Mouse (Mus musculus): ENCODE results near the gene Nynrin. TPM values are rescaled to one million over a fixed set of nuclear protein-coding genes. Genes with fewer than 3 reads are reported as not detected.

Gene Nynrin
- total and polyA plus RNA-seq, 3 experiments: not detected

DNA sequence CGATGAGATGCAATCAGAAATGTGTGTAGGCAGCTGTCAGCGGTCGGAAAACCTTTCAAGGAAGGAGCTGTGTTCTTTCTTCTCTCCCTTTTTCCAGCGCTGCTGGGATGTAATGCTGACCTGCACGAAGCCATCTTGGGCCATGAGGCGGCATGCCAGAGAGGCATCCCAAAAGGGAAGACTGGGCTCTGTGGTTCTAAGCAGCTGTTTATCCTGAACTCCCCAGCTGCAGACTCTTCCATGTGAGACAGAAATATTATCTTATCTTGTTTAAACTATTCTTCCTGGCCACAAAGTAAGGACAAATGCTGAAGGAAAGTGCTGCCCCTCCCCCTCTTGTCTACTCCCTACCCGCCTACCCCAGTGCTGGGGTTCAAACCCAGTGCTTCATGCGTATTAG, 27.2 kb downstream of the Nynrin start (continued):
- TF ChIP-seq MEF2A (IDR thresholded peaks at IDR 0.05; ENCODE audit: extremely low read depth, insufficient replicate concordance, low read depth, low read length, poor library complexity, severe bottlenecking): no peak

DNA sequence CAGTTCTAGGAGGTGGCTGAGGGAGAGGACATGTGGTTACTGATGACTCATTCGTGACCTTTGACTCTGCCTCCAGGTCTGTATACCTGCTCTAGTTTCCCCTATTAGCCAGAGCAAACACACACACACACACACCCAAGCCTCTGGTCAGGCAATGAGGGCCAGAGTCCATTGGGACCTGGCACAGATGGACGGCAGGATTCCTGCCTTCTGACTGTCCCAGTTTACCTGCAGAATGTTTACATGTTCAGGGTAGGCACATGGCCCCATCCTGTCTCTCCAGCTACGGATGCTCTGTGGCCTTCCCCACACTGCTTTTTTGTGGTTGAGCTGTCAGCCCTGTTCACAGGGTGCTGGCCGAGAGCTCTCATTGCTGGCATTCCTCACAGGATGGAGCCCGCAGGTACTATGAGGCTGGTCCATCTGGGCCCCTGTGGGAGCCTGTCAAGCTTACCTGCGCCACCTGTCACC, 28.4 kb downstream of the Nynrin start:
- no peaks in the 10 kb centered on the region for H3K9me3 ChIP-seq (replicated peaks; ENCODE audit: insufficient read depth, low read length)
- no peak for TF ChIP-seq GABPA (IDR thresholded peaks at IDR 0.05; ENCODE audit: low read depth, low read length)
- TF ChIP-seq CTCF (IDR thresholded peaks at IDR 0.05 in 2 of 3, conservative IDR thresholded peaks at IDR 0.05 in 1 of 3; ENCODE audit: control insufficient read depth in 1 of 3, insufficient read depth in 1 of 3, low read depth in 2 of 3, low read length in 3 of 3, poor library complexity in 1 of 3, severe bottlenecking in 1 of 3): no peak
- TF ChIP-seq TAL1 (IDR thresholded peaks at IDR 0.05; ENCODE audit: low read length): no peak
- no peak for TF ChIP-seq MYC (IDR thresholded peaks at IDR 0.05; ENCODE audit: low read depth, low read length)
- no peak for TF ChIP-seq SIN3A (IDR thresholded peaks at IDR 0.05; ENCODE audit: low read length)
- no peak for TF ChIP-seq POLR2A (IDR thresholded peaks at IDR 0.05; ENCODE audit: control insufficient read depth in 1 of 2, insufficient read depth in 1 of 2, low read depth in 1 of 2, low read length in 2 of 2, poor library complexity in 1 of 2)
- TF ChIP-seq MAFK (IDR thresholded peaks at IDR 0.05; ENCODE audit: borderline replicate concordance, low read depth, low read length): no peak
- no peak for TF ChIP-seq RAD21 (IDR thresholded peaks at IDR 0.05; ENCODE audit: low read depth, low read length)
- no peak for DNase-seq (ENCODE audit: low read depth, low spot score)
- peaks cover 4 to 29% of the 10 kb centered on the region in 2 experiments for H3K4me1 ChIP-seq (ENCODE audit: control insufficient read depth in 1 of 2, insufficient read depth in 2 of 2, low read length in 2 of 2)
- H3K79me2 ChIP-seq (ENCODE audit: control insufficient read depth, insufficient read depth, low read length, poor library complexity): peaks cover 4% of the 10 kb centered on the region
- no peak overlapping the region for H3K4me3 ChIP-seq (ENCODE audit: control insufficient read depth in 1 of 2, insufficient read depth in 1 of 2, low read depth in 2 of 2, low read length in 2 of 2)
- H3K36me3 ChIP-seq (ENCODE audit: control insufficient read depth in 1 of 2, insufficient read depth in 2 of 2, low read length in 2 of 2): peaks cover 0 to 10% of the 10 kb centered on the region in 2 experiments; a peak in 2 of 4 replicates
- H3K27ac ChIP-seq (ENCODE audit: control insufficient read depth, low read depth, low read length): no peak overlapping the region
- no peak overlapping the region for H3K9ac ChIP-seq (ENCODE audit: control insufficient read depth, low read depth, low read length, poor library complexity, severe bottlenecking)
- no peaks in the 10 kb centered on the region for H3K27me3 ChIP-seq (ENCODE audit: control insufficient read depth in 1 of 2, insufficient read depth in 2 of 2, low read length in 2 of 2)

DNA sequence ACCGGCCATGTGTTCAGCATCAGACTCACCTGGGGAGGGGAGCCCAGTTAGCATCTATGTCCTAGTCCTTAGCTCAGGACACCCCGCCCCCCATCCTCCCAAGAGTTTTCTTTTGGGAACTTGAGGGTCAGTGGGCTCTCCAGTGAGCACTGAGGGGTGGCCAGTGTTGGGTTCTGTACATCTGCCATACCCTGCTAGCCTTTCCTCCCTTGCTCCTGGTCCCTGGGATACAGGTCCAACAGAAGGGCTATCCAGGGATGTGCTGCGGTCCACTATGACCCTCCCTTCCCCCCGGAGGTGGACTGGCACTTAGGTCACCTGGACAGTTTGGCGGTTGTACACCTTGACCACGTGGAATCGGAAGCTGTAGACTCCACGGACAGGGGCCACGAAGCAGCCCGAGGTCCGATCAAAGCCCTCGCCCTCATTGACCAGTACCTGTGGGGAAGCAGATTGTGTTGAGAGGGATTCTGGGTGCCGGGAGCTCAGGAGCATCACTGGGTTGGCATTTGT, 29.4 kb downstream of the Nynrin start:
- Histone ChIP-seq H3K9ac (ENCODE audit: control insufficient read depth, low read depth, low read length, poor library complexity, severe bottlenecking) (no peak overlapping the region), H3K27me3 (ENCODE audit: control insufficient read depth in 1 of 2, insufficient read depth in 2 of 2, low read length in 2 of 2) (no peaks in the 10 kb centered on the region), H3K9me3 (replicated peaks; ENCODE audit: insufficient read depth, low read length) (no peaks in the 10 kb centered on the region), H3K36me3 (ENCODE audit: control insufficient read depth in 1 of 2, insufficient read depth in 2 of 2, low read length in 2 of 2) (peaks cover 0 to 10% of the 10 kb centered on the region in 2 experiments; a peak in 2 of 4 replicates), H3K27ac (ENCODE audit: control insufficient read depth, low read depth, low read length) (no peak overlapping the region), H3K4me1 (ENCODE audit: control insufficient read depth in 1 of 2, insufficient read depth in 2 of 2, low read length in 2 of 2) (peaks cover 4 to 29% of the 10 kb centered on the region in 2 experiments), H3K79me2 (ENCODE audit: control insufficient read depth, insufficient read depth, low read length, poor library complexity) (peaks cover 4% of the 10 kb centered on the region), H3K4me3 (ENCODE audit: control insufficient read depth in 1 of 2, insufficient read depth in 1 of 2, low read depth in 2 of 2, low read length in 2 of 2) (no peak overlapping the region)
- TF ChIP-seq ZKSCAN1 (IDR thresholded peaks at IDR 0.05; ENCODE audit: low read depth, low read length) (no peak), GATA1 (IDR thresholded peaks at IDR 0.05; ENCODE audit: low read depth, low read length) (no peak), ZC3H11A (IDR thresholded peaks at IDR 0.05; ENCODE audit: low read depth, low read length) (no peak), ELF1 (IDR thresholded peaks at IDR 0.05; ENCODE audit: low read depth, low read length) (no peak), MXI1 (IDR thresholded peaks at IDR 0.05; ENCODE audit: low read depth, low read length) (no peak), POLR2AphosphoS5 (IDR thresholded peaks at IDR 0.05; ENCODE audit: borderline replicate concordance, low read depth, low read length) (no peak), BHLHE40 (IDR thresholded peaks at IDR 0.05; ENCODE audit: borderline replicate concordance, low read depth, low read length) (no peak), UBTF (IDR thresholded peaks at IDR 0.05; ENCODE audit: borderline replicate concordance, insufficient read depth, low read depth, low read length) (no peak), RCOR1 (IDR thresholded peaks at IDR 0.05; ENCODE audit: low read depth, low read length) (no peak), MYC (IDR thresholded peaks at IDR 0.05; ENCODE audit: low read depth, low read length) (no peak), E2F4 (IDR thresholded peaks at IDR 0.05; ENCODE audit: borderline replicate concordance, low read depth, low read length) (no peak), GABPA (IDR thresholded peaks at IDR 0.05; ENCODE audit: low read depth, low read length) (no peak), SIN3A (IDR thresholded peaks at IDR 0.05; ENCODE audit: low read length) (no peak)
- no peak for DNase-seq (ENCODE audit: low read depth, low spot score)

All from MEL (cell line).